Mouse (Mus musculus): Measurements from ENCODE around the gene Atoh1. TPM values are rescaled to one million over a fixed set of nuclear protein-coding genes. Genes with fewer than 3 reads are reported as not detected.

The Atoh1 gene
- polyA plus RNA-seq, 1 experiment from 2014 or later = 0.84 TPM

GRCm38 (mm10) chr6:64731621-64732320 lies 2.8 kb downstream of the Atoh1 start:
- H3K9ac ChIP-seq = no peak overlapping the region

GRCm38 (mm10) chr6:64733311-64733710 lies 4.4 kb downstream of the Atoh1 start:
- Histone ChIP-seq H3K27ac (no peak overlapping the region), H3K27me3 (peaks cover 70% of the 10 kb centered on the region), H3K36me3 (no peaks in the 10 kb centered on the region), H3K9me3 (no peaks in the 10 kb centered on the region), H3K4me3 (no peak overlapping the region), H3K4me1 (peaks cover 18% of the 10 kb centered on the region), H3K9ac (no peak overlapping the region), H3K4me2 (replicated peaks) (no peak overlapping the region)
- WGBS = 2% methylated on average over 4 of the region's 4 CpGs
- no peak for ATAC-seq (ENCODE audit: insufficient number of reproducible peaks, insufficient read depth, low FRiP score, low TSS enrichment)

More at GRCm38 (mm10) chr6:64731621-64732320, 2.8 kb downstream of the Atoh1 start:
- Histone ChIP-seq H3K4me3 (no peak overlapping the region), H3K27ac (no peak overlapping the region), H3K4me2 (replicated peaks) (no peak overlapping the region), H3K9me3 (no peaks in the 10 kb centered on the region), H3K36me3 (no peaks in the 10 kb centered on the region), H3K27me3 (peaks cover 83% of the 10 kb centered on the region), H3K4me1 (peaks cover 23% of the 10 kb centered on the region)
- 4% methylated on average over 8 of the region's 8 CpGs for WGBS
- no peak for ATAC-seq (ENCODE audit: insufficient number of reproducible peaks, insufficient read depth, low FRiP score, low TSS enrichment)

GRCm38 (mm10) chr6:64734441-64735320 lies 5.8 kb downstream of the Atoh1 start:
- Histone ChIP-seq H3K27ac (no peak overlapping the region), H3K4me2 (replicated peaks) (peak overlapping the region; percentile 92), H3K9ac (no peak overlapping the region), H3K4me1 (peaks cover 9% of the 10 kb centered on the region), H3K27me3 (peaks cover 58% of the 10 kb centered on the region), H3K4me3 (peak overlapping the region; percentile 42), H3K9me3 (no peaks in the 10 kb centered on the region), H3K36me3 (no peaks in the 10 kb centered on the region)
- 1% methylated on average over 54 of the region's 54 CpGs for WGBS
- ATAC-seq (ENCODE audit: insufficient number of reproducible peaks, insufficient read depth, low FRiP score, low TSS enrichment) = 0 out of 2 replicates have a peak, but pooled peaks have one; percentile 65

- Histone ChIP-seq H3K4me3 (no peak overlapping the region), H3K9ac (no peak overlapping the region), H3K4me1 (peaks cover 5% of the 10 kb centered on the region; the same call in 1 of the 2 replicates), H3K36me3 (no peaks in the 10 kb centered on the region), H3K9me3 (no peaks in the 10 kb centered on the region), H3K4me2 (replicated peaks) (no peak overlapping the region), H3K27ac (no peak overlapping the region), H3K27me3 (peaks cover 48% of the 10 kb centered on the region)
- WGBS = 70% methylated on average over 4 of the region's 4 CpGs
- no peak for ATAC-seq (ENCODE audit: insufficient number of reproducible peaks, insufficient read depth, low FRiP score, low TSS enrichment)
Measured at GRCm38 (mm10) chr6:64736317-64736716, 7.4 kb downstream of the Atoh1 start.

- H3K4me2 ChIP-seq (replicated peaks) = no peak overlapping the region
- H3K27me3 ChIP-seq = no peaks in the 10 kb centered on the region; the same call in 1 of the 2 replicates
- H3K36me3 ChIP-seq = no peaks in the 10 kb centered on the region
- no peak overlapping the region for H3K4me3 ChIP-seq
- no peaks in the 10 kb centered on the region for H3K4me1 ChIP-seq
- no peak overlapping the region for H3K9ac ChIP-seq
- 80% methylated on average over 2 of the region's 2 CpGs for WGBS
- no peaks in the 10 kb centered on the region for H3K9me3 ChIP-seq
- ATAC-seq (ENCODE audit: insufficient number of reproducible peaks, insufficient read depth, low FRiP score, low TSS enrichment) = no peak
- H3K27ac ChIP-seq = no peak overlapping the region
Measured at GRCm38 (mm10) chr6:64742915-64743489, 14.1 kb downstream of the Atoh1 start.

- H3K27ac ChIP-seq = no peak overlapping the region
- ATAC-seq (ENCODE audit: insufficient number of reproducible peaks, insufficient read depth, low FRiP score, low TSS enrichment) = no peak
- H3K27me3 ChIP-seq = no peaks in the 10 kb centered on the region
- 74% methylated on average over 2 of the region's 2 CpGs for WGBS
- no peak overlapping the region for H3K4me2 ChIP-seq (replicated peaks)
- no peaks in the 10 kb centered on the region for H3K4me1 ChIP-seq
- H3K9ac ChIP-seq = no peak overlapping the region
- H3K9me3 ChIP-seq = no peaks in the 10 kb centered on the region
- no peak overlapping the region for H3K4me3 ChIP-seq
- no peaks in the 10 kb centered on the region for H3K36me3 ChIP-seq
Measured at GRCm38 (mm10) chr6:64754515-64754914, 25.6 kb downstream of the Atoh1 start.

- no peaks in the 10 kb centered on the region for H3K27me3 ChIP-seq
- no peak overlapping the region for H3K27ac ChIP-seq
- no peaks in the 10 kb centered on the region for H3K9me3 ChIP-seq
- no peaks in the 10 kb centered on the region for H3K4me1 ChIP-seq
- 58% methylated on average over 8 of the region's 8 CpGs for WGBS
- H3K36me3 ChIP-seq = no peaks in the 10 kb centered on the region
- no peak for ATAC-seq (ENCODE audit: insufficient number of reproducible peaks, insufficient read depth, low FRiP score, low TSS enrichment)
- H3K4me3 ChIP-seq = no peak overlapping the region
- H3K4me2 ChIP-seq (replicated peaks) = no peak overlapping the region
- no peak overlapping the region for H3K9ac ChIP-seq
Measured at GRCm38 (mm10) chr6:64763901-64764300, 35.0 kb downstream of the Atoh1 start.

GRCm38 (mm10) chr6:64773430-64773829 lies 44.5 kb downstream of the Atoh1 start:
- Histone ChIP-seq H3K4me3 (no peak overlapping the region), H3K4me2 (replicated peaks) (no peak overlapping the region)

More at GRCm38 (mm10) chr6:64773430-64773829, 44.5 kb downstream of the Atoh1 start:
- Histone ChIP-seq H3K9me3 (no peaks in the 10 kb centered on the region), H3K4me1 (no peaks in the 10 kb centered on the region), H3K27me3 (no peaks in the 10 kb centered on the region), H3K27ac (no peak overlapping the region), H3K36me3 (no peaks in the 10 kb centered on the region), H3K9ac (no peak overlapping the region)
- 6% methylated on average over 7 of the region's 7 CpGs for WGBS
- no peak for ATAC-seq (ENCODE audit: insufficient number of reproducible peaks, insufficient read depth, low FRiP score, low TSS enrichment)
